Mouse (Mus musculus) lung, embryonic 14.5 days (tissue): ENCODE measurements around the gene Pcid2. TPM values are rescaled to one million over a fixed set of nuclear protein-coding genes. Genes with fewer than 3 reads are reported as not detected.
A peak's percentile ranks its signal among the peaks of the same experiment; 100 is the strongest.

Experiments
- ATAC-seq: fragments of 200-750 bp; cut with Nextera tagmentation; 2 replicates; pipeline ENCODE4 v1.8.0; 2017; ENCODE audit warnings: mild to moderate bottlenecking, moderate TSS enrichment, moderate library complexity; ENCODE audit not compliant: insufficient read depth
- DNase-seq: peaks from one replicate; pipeline ENCODE4 v3.0.0-alpha.2; 2015
- H3K27ac ChIP-seq: fragments of 300-500 bp; sonication (generic); 2 replicates; pipeline ENCODE4 v1.5.1; 2014; ENCODE audit warnings: low read depth, mild to moderate bottlenecking, moderate library complexity
- H3K27me3 ChIP-seq: fragments of 300-500 bp; sonication (generic); 2 replicates; pipeline ENCODE4 v1.6.1; 2014; ENCODE audit warnings: low read length, control low read depth; ENCODE audit not compliant: insufficient read depth
- H3K36me3 ChIP-seq: fragments of 300-500 bp; sonication (generic); 2 replicates; pipeline ENCODE4 v1.6.1; 2014; ENCODE audit warnings: control low read depth; ENCODE audit not compliant: insufficient read depth
- H3K4me1 ChIP-seq: fragments of 300-500 bp; sonication (generic); 2 replicates; pipeline ENCODE4 v1.6.1; 2014; ENCODE audit warnings: antibody characterized with exemption, control low read depth; ENCODE audit not compliant: insufficient read depth
- H3K4me2 ChIP-seq: fragments of 300-500 bp; sonication (generic); 2 replicates; pipeline ENCODE4 v1.6.1; 2014; ENCODE audit warnings: mild to moderate bottlenecking
- H3K4me3 ChIP-seq: fragments of 300-500 bp; sonication (generic); 2 replicates; pipeline ENCODE4 v1.5.1; 2014; ENCODE audit warnings: low read depth, low read length
- H3K9ac ChIP-seq: fragments of 300-500 bp; sonication (generic); 2 replicates; pipeline ENCODE4 v1.6.1; 2014
- H3K9me3 ChIP-seq: fragments of 300-500 bp; sonication (generic); 2 replicates; pipeline ENCODE4 v1.6.1; 2016; ENCODE audit warnings: low read depth, low read length, control low read depth
- CTCF ChIP-seq: IDR thresholded peaks from 2 replicates; pipeline ENCODE4 v1.5.1; 2016; ENCODE audit warnings: antibody characterized with exemption, low read depth
- WGBS: fragments of 180-500 bp; shearing (Covaris S2); extraction: QIAGEN DNeasy Blood & Tissue Kit; methylation state at CpG from one replicate; pipeline ENCODE4 v1.1.7; 2014; 5-methylcytosine and 5-hydroxymethylcytosine counted together
- polyA plus RNA-seq: library from polyadenylated mRNA; unstranded; fragments of >200 nt; fragmentation: Nextera tagmentation; extraction: Ambion mirVana; gene quantifications from 2 replicates; pipeline ENCODE4 v1.2.1, GENCODE M21; 2014

Gene Pcid2
- polyA plus RNA-seq, 1 experiment from 2014 or later = 40.0 TPM

DNA sequence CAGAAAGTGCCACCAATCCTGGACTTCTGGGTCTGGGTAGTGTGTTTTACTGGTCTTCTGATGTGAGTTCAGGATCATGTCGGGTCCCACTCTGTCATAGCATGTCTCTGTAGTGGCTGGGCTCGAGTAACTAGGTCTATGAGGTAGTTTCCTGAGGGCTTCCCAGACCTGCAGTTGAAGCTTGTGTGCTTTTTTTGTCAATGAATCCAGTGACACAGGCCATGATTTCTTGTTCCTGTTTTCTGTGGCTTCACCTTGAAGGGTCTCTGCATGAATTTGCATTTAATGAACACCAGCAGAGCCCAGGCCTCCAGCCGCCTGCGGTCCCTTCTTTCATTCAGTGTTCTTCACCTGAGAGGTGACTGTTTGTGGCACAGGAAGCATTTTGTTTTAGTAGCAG is 8.0 kb upstream of the Pcid2 start:
- Histone ChIP-seq H3K4me2 (no peak overlapping the region), H3K36me3 (peaks cover 22% of the 10 kb centered on the region; the same call in 1 of the 2 replicates), H3K4me3 (no peak overlapping the region), H3K4me1 (no peaks in the 10 kb centered on the region), H3K9me3 (no peaks in the 10 kb centered on the region), H3K27ac (no peak overlapping the region), H3K9ac (no peak overlapping the region), H3K27me3 (no peaks in the 10 kb centered on the region)
- TF ChIP-seq CTCF = no peak
- WGBS = 90% methylated on average over 4 of the region's 4 CpGs
- DNase-seq (no peak), ATAC-seq (no peak)

GRCm38 (mm10) chr8:13111917-13112316 is 6.7 kb upstream of the Pcid2 start:
- Histone ChIP-seq H3K36me3 (peaks cover 17% of the 10 kb centered on the region; the same call in 1 of the 2 replicates), H3K27ac (no peak overlapping the region), H3K9me3 (no peaks in the 10 kb centered on the region), H3K4me2 (no peak overlapping the region), H3K4me3 (no peak overlapping the region), H3K4me1 (no peaks in the 10 kb centered on the region), H3K9ac (no peak overlapping the region), H3K27me3 (no peaks in the 10 kb centered on the region)
- no peak for DNase-seq
- no peak; the same call in 1 of the 2 replicates for ATAC-seq
- WGBS = 57% methylated on average over 11 of the region's 11 CpGs
- no peak for TF ChIP-seq CTCF

GRCm38 (mm10) chr8:13109416-13109960 is 4.2 kb upstream of the Pcid2 start:
- Histone ChIP-seq H3K4me3 (no peak overlapping the region), H3K9me3 (no peaks in the 10 kb centered on the region), H3K4me2 (no peak overlapping the region), H3K36me3 (peaks cover 12% of the 10 kb centered on the region; the same call in 1 of the 2 replicates), H3K27me3 (no peaks in the 10 kb centered on the region), H3K27ac (no peak overlapping the region), H3K9ac (no peak overlapping the region), H3K4me1 (no peaks in the 10 kb centered on the region)
- 37% methylated on average over 1 of the region's 1 CpGs for WGBS
- TF ChIP-seq CTCF = no peak
- ATAC-seq (no peak), DNase-seq (peak; percentile 20)

GRCm38 (mm10) chr8:13108967-13109366 is 3.7 kb upstream of the Pcid2 start:
- TF ChIP-seq CTCF = no peak
- Histone ChIP-seq H3K27ac (no peak overlapping the region), H3K27me3 (no peaks in the 10 kb centered on the region), H3K4me1 (peaks cover 1% of the 10 kb centered on the region; the same call in 1 of the 2 replicates), H3K9me3 (no peaks in the 10 kb centered on the region), H3K4me2 (no peak overlapping the region; the same call in 1 of the 2 replicates), H3K4me3 (no peak overlapping the region), H3K9ac (no peak overlapping the region), H3K36me3 (peaks cover 8% of the 10 kb centered on the region; the same call in 1 of the 2 replicates)
- DNase-seq (no peak), ATAC-seq (no peak)
- 92% methylated on average over 8 of the region's 8 CpGs for WGBS

- no peaks in the 10 kb centered on the region for H3K27me3 ChIP-seq
- no peak overlapping the region for H3K4me3 ChIP-seq
- no peak overlapping the region for H3K9ac ChIP-seq
- H3K4me1 ChIP-seq = peaks cover 6% of the 10 kb centered on the region; the same call in 1 of the 2 replicates
- no peaks in the 10 kb centered on the region for H3K9me3 ChIP-seq
- no peaks in the 10 kb centered on the region for H3K36me3 ChIP-seq
- 74% methylated on average over 13 of the region's 13 CpGs for WGBS
- TF ChIP-seq CTCF = no peak
- DNase-seq (no peak), ATAC-seq (no peak)
- H3K27ac ChIP-seq = no peak overlapping the region
- H3K4me2 ChIP-seq = no peak overlapping the region; the same call in 1 of the 2 replicates
These were observed 2.9 kb upstream of the Pcid2 start for GRCm38 (mm10) chr8:13107990-13108638.

DNA sequence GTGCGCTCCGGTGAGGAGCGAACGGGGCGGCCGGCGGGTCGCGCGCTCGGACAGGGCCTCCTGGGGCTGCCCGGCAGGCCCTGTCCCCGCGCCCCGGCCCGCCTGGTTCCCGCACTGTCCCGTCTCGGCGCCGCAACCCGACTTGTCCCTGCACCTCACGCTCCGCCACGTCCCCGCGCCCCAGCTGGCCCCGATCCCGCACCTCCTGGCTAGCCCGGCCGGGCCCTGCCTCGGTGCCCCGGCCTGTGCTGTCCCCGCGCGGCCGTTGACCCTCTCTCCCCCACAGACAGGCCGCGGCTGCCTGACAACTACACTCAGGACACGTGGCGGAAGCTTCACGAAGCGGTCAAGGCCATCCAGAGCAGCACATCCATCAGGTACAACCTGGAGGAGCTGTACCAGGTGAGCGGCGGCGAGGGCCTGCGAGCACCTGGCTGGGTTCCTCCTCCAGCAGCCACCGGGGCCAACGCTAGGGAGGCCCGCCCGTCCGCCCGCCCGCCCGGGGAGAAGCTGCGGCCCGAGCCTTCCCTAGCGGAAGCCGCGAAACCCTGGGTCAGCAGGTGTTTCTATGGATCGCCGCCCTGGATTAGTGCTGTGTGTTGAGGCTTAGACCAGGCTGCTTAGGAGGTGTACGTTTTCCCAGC is 771 bp upstream of the Pcid2 start:
- peak overlapping the region; percentile 93 for H3K4me2 ChIP-seq
- H3K27me3 ChIP-seq = no peaks in the 10 kb centered on the region
- H3K36me3 ChIP-seq = no peaks in the 10 kb centered on the region
- H3K27ac ChIP-seq = peak overlapping the region; percentile 82
- H3K9me3 ChIP-seq = no peaks in the 10 kb centered on the region
- TF ChIP-seq CTCF = no peak
- DNase-seq (peak; percentile 43), ATAC-seq (peak; percentile 65)
- peaks cover 6% of the 10 kb centered on the region; the same call in 1 of the 2 replicates for H3K4me1 ChIP-seq
- H3K9ac ChIP-seq = peak overlapping the region; percentile 97
- peak overlapping the region; percentile 95 for H3K4me3 ChIP-seq
- under 1% methylated on average over 55 of the region's 63 CpGs for WGBS

- no peaks in the 10 kb centered on the region for H3K9me3 ChIP-seq
- H3K27me3 ChIP-seq = no peaks in the 10 kb centered on the region
- H3K4me1 ChIP-seq = peaks cover 6% of the 10 kb centered on the region; the same call in 1 of the 2 replicates
- 1% methylated on average over 45 of the region's 45 CpGs for WGBS
- peaks cover 5% of the 10 kb centered on the region; the same call in 1 of the 2 replicates for H3K36me3 ChIP-seq
- H3K9ac ChIP-seq = peak overlapping the region; percentile 80
- peak overlapping the region; percentile 92 for H3K27ac ChIP-seq
- no peak for TF ChIP-seq CTCF
- peak overlapping the region; percentile 93 for H3K4me2 ChIP-seq
- ATAC-seq (peak; percentile 83), DNase-seq (peak; percentile 94)
- H3K4me3 ChIP-seq = peak overlapping the region; percentile 95
These were observed 570 bp downstream of the Pcid2 start for GRCm38 (mm10) chr8:13104691-13105086.
